Mouse (Mus musculus) kidney, adult 2 months (tissue): ENCODE measurements around the gene Tnf. TPM values are rescaled to one million over a fixed set of nuclear protein-coding genes. Genes with fewer than 3 reads are reported as not detected.

Source experiments
- DNase-seq: peaks from one replicate; pipeline ENCODE4 v3.0.0; 2021
- H3K27ac ChIP-seq: fragments of 200-500 bp; 2 replicates; pipeline ENCODE4 v1.5.1; 2012; ENCODE audit warnings: low read depth, low read length, control low read depth, inconsistent platforms; ENCODE audit not compliant: insufficient read depth
- H3K27me3 ChIP-seq: fragments of 200-500 bp; replicated peaks from 2 replicates; pipeline ENCODE4 v1.6.1; 2012; ENCODE audit warnings: mild to moderate bottlenecking, moderate library complexity, low read length, inconsistent platforms; ENCODE audit not compliant: control insufficient read depth, insufficient read depth
- H3K36me3 ChIP-seq: fragments of 200-500 bp; 2 replicates; pipeline ENCODE4 v1.6.1; 2012; ENCODE audit warnings: mild to moderate bottlenecking, moderate library complexity, low read length, inconsistent platforms; ENCODE audit not compliant: control insufficient read depth, insufficient read depth
- H3K4me1 ChIP-seq: fragments of 200-500 bp; 2 replicates; pipeline ENCODE4 v1.6.1; 2011; ENCODE audit warnings: low read length; ENCODE audit not compliant: control insufficient read depth, insufficient read depth
- H3K4me3 ChIP-seq: fragments of 200-500 bp; 2 replicates; pipeline ENCODE4 v1.5.1; 2011; ENCODE audit warnings: mild to moderate bottlenecking, low read depth, low read length, control low read depth; ENCODE audit not compliant: insufficient read depth
- CTCF ChIP-seq: fragments of 200-500 bp; conservative IDR thresholded peaks from 2 replicates; pipeline ENCODE4 v1.5.1; 2011; ENCODE audit warnings: low read depth, mild to moderate bottlenecking, control low read depth, low read length, moderate library complexity, mixed read lengths; ENCODE audit not compliant: insufficient read depth, insufficient read length
- POLR2A ChIP-seq: fragments of 200-500 bp; IDR thresholded peaks from one replicate; pipeline ENCODE4 v1.6.1; 2011; ENCODE audit warnings: low read depth, low read length, control low read depth
- WGBS: fragments of 180-500 bp; shearing (Covaris S2); methylation state at CpG from one replicate; pipeline ENCODE4 v1.1.7; 2018; 5-methylcytosine and 5-hydroxymethylcytosine counted together
- polyA plus RNA-seq: library from polyadenylated mRNA; depleted of rRNA; stranded (reverse); fragments of >200 nt; gene quantifications from 2 replicates; pipeline ENCODE4 v1.2.3, GENCODE M21; 2012; rRNA removed

Tnf gene
- polyA plus RNA-seq, 1 experiment: 0.94 TPM

GRCm38 (mm10) chr17:35152121-35152520 lies 49.7 kb downstream of the Tnf start:
- TF ChIP-seq POLR2A (no peak), CTCF (no peak)
- Histone ChIP-seq H3K36me3 (peaks cover 40% of the 10 kb centered on the region), H3K27ac (peak overlapping the region; percentile 66; the same call in 1 of the 2 replicates), H3K4me3 (no peak overlapping the region), H3K4me1 (no peaks in the 10 kb centered on the region; the same call in 1 of the 2 replicates), H3K27me3 (no peaks in the 10 kb centered on the region)
- WGBS: 55% methylated on average over 4 of the region's 4 CpGs
- peak; percentile 70 for DNase-seq

Other genes with a start within 250 kb of the Tnf start
- gene Hspa1b, start 242.8 kb downstream of the Tnf start, polyA plus RNA-seq: 38.8 and 56.5 TPM in 2 replicates
- gene Gm20481, start 232.1 kb downstream of the Tnf start, polyA plus RNA-seq: not detected in 2 replicates
- 23.4 and 31.5 TPM in 2 replicates for gene Hspa1a, start 229.9 kb downstream of the Tnf start, polyA plus RNA-seq
- gene Hspa1l, start 229.3 kb downstream of the Tnf start, polyA plus RNA-seq: 0.33 and 0.58 TPM in 2 replicates
- 70.2 and 88.2 TPM in 2 replicates for gene Lsm2, start 220.1 kb downstream of the Tnf start, polyA plus RNA-seq
- 52.5 and 64.5 TPM in 2 replicates for gene Vars, start 201.0 kb downstream of the Tnf start, polyA plus RNA-seq
- 0.80 and 0.89 TPM in 2 replicates for gene Vwa7, start 185.4 kb downstream of the Tnf start, polyA plus RNA-seq
- 0.69 and 0.77 TPM in 2 replicates for gene Sapcd1, start 174.0 kb downstream of the Tnf start, polyA plus RNA-seq
- gene Msh5, start 155.3 kb downstream of the Tnf start, polyA plus RNA-seq: 1.6 and 2.4 TPM in 2 replicates
- 105 and 117 TPM in 2 replicates for gene Clic1, start 152.0 kb downstream of the Tnf start, polyA plus RNA-seq
- 37.7 and 41.0 TPM in 2 replicates for gene Ddah2, start 143.0 kb downstream of the Tnf start, polyA plus RNA-seq
- gene Ly6g6c, start 136.6 kb downstream of the Tnf start, polyA plus RNA-seq: 0.13 and 0.16 TPM in 2 replicates
- 0.46 and 0.66 TPM in 2 replicates for gene Mpig6b, start 135.8 kb downstream of the Tnf start, polyA plus RNA-seq
- 2.1 and 2.5 TPM in 2 replicates for gene Ly6g6e, start 125.1 kb downstream of the Tnf start, polyA plus RNA-seq
- 8.1 and 8.9 TPM in 2 replicates for gene Ly6g6d, start 123.9 kb downstream of the Tnf start, polyA plus RNA-seq
- gene Ly6g6f, start 116.4 kb downstream of the Tnf start, polyA plus RNA-seq: not detected in 2 replicates
- gene Abhd16a, start 112.7 kb downstream of the Tnf start, polyA plus RNA-seq: 156 and 217 TPM in 2 replicates
- gene Ly6g5c, start 93.7 kb downstream of the Tnf start, polyA plus RNA-seq: not detected in 2 replicates
- 0.81 and 1.0 TPM in 2 replicates for gene Ly6g5b, start 86.6 kb downstream of the Tnf start, polyA plus RNA-seq
- gene Gpank1, start 80.6 kb downstream of the Tnf start, polyA plus RNA-seq: 15.1 and 15.5 TPM in 2 replicates
- gene Csnk2b, start 80.0 kb downstream of the Tnf start, polyA plus RNA-seq: 434 and 474 TPM in 2 replicates
- gene D17H6S53E, start 75.6 kb downstream of the Tnf start, polyA plus RNA-seq: 10.7 and 12.9 TPM in 2 replicates
- 138 and 157 TPM in 2 replicates for gene Apom, start 70.0 kb downstream of the Tnf start, polyA plus RNA-seq
- gene Bag6, start 66.8 kb downstream of the Tnf start, polyA plus RNA-seq: 145 and 160 TPM in 2 replicates
- gene Prrc2a, start 37.1 kb downstream of the Tnf start, polyA plus RNA-seq: 237 and 272 TPM in 2 replicates
- gene Aif1, start 25.9 kb downstream of the Tnf start, polyA plus RNA-seq: 0.65 and 2.6 TPM in 2 replicates
- 9.4 and 17.7 TPM in 2 replicates for gene Lst1, start 13.6 kb downstream of the Tnf start, polyA plus RNA-seq
- 2.5 and 20.9 TPM in 2 replicates for gene Ltb, start 7.6 kb downstream of the Tnf start, polyA plus RNA-seq
- gene Lta, start 3.3 kb upstream of the Tnf start, polyA plus RNA-seq: 0.08 and 1.1 TPM in 2 replicates
- gene Gm16181, start 18.8 kb upstream of the Tnf start, polyA plus RNA-seq: not detected in 2 replicates
- gene Atp6v1g2, start 31.7 kb upstream of the Tnf start, polyA plus RNA-seq: 6.6 and 6.7 TPM in 2 replicates
- 11.5 and 11.7 TPM in 2 replicates for gene Nfkbil1, start 33.8 kb upstream of the Tnf start, polyA plus RNA-seq
- gene Ddx39b, start 39.7 kb upstream of the Tnf start, polyA plus RNA-seq: 203 and 206 TPM in 2 replicates
- gene H2-D1, start 60.7 kb upstream of the Tnf start, polyA plus RNA-seq: 340 and 351 TPM in 2 replicates
- 0.03 TPM in 1 of 2 replicates, not detected in the other for gene H2-Q1, start 118.4 kb upstream of the Tnf start, polyA plus RNA-seq
- 2.1 and 2.4 TPM in 2 replicates for gene H2-Q2, start 140.2 kb upstream of the Tnf start, polyA plus RNA-seq
- gene H2-Q4, start 177.6 kb upstream of the Tnf start, polyA plus RNA-seq: 48.1 and 55.9 TPM in 2 replicates
- 72.1 and 84.0 TPM in 2 replicates for gene H2-Q6, start 222.8 kb upstream of the Tnf start, polyA plus RNA-seq
- gene H2-Q7, start 237.1 kb upstream of the Tnf start, polyA plus RNA-seq: 112 and 139 TPM in 2 replicates